ENCODE assay signal across 10 mouse cellular contexts in the genomic region with DNA sequence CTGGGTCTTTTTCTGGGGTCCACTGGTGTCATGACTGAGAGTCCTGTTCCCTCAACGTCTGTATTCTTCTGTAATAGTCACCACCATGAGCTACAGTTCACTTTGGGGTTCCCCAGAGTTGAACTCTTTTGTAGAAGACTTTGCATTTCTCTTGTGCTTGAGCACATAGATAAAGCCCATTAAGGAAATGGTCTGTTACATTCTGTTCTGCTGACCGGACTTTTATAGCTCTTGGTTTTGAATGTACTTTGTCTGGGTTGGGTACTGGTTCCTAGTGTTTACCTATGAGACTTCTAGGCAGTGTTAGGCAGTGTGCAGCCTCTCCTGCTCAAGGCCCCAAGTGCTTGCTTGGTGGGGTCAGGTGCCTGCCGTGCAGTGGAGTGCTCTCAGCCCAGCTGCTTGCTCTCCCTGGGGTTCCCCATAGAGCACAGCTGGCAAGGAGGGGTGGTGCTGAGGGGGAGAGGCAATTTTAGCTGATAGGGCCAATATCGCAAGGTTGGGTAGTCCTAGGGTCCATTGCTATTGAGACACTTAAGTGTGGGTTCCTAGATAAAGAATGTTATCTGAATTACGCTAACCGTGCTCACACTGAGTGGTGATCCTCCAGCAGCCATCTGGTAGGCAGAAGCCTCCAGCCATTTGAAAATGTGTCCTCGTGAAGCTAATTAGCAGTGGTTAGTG. TPM values are rescaled to one million over a fixed set of nuclear protein-coding genes. Genes with fewer than 3 reads are reported as not detected.
DNase-seq lines count a peak whose midpoint lies in the region; ATAC-seq and TF ChIP-seq lines count a peak whose summit lies in the region.
"Had no signal": no experiment of that assay in that cellular context is flagged by ENCODE, and none has a peak within 500 bp of the region (broad histone marks: within the 10 kb centered on the region; RNA-seq: fewer than 3 reads in every experiment).

No protein-coding gene starts in this region.

- H3K36me3 ChIP-seq in kidney, embryonic 16.5 days (ENCODE audit: insufficient read depth, low read length): peaks cover 5% of the 10 kb centered on the region; the same call in 1 of the 2 replicates
- H3K36me3 ChIP-seq in kidney, adult 2 months (ENCODE audit: control insufficient read depth, insufficient read depth, low read length): no peaks in the 10 kb centered on the region
- H3K36me3 ChIP-seq in liver, embryonic 12.5 days: no peaks in the 10 kb centered on the region

- no peak overlapping the region for H3K27ac ChIP-seq in kidney, embryonic 16.5 days (ENCODE audit: low read length)
- no peak overlapping the region for H3K27ac ChIP-seq in kidney, adult 2 months (ENCODE audit: insufficient read depth, low read depth, low read length)
- H3K27ac ChIP-seq in liver, embryonic 12.5 days: peak overlapping the region; percentile 95
- no peak overlapping the region for H3K27ac ChIP-seq in gastrocnemius, adult 2 months

- no peak for DNase-seq in kidney, adult 2 months
- peak; percentile 60 to 70 for DNase-seq in spleen, postnatal 10 days (ENCODE audit: low spot score in 2 of 2)
- DNase-seq in gastrocnemius, adult 2 months: no peak
- no peak for DNase-seq in cerebellum, adult 9-11 months
- DNase-seq: adrenal gland, postnatal 25 days; thymus, postnatal 25 days had no signal

- no peak overlapping the region for H3K4me2 ChIP-seq in kidney, embryonic 16.5 days (replicated peaks; ENCODE audit: low read depth, low read length)
- peak overlapping the region; percentile 50 for H3K4me2 ChIP-seq in liver, embryonic 12.5 days

- H3K9ac ChIP-seq in kidney, embryonic 16.5 days (replicated peaks; ENCODE audit: low read length): no peak overlapping the region
- peak overlapping the region; percentile 68 for H3K9ac ChIP-seq in liver, embryonic 12.5 days

- peak; percentile 56; the same call in 1 of the 2 replicates for ATAC-seq in kidney, embryonic 16.5 days (ENCODE audit: low FRiP score, low TSS enrichment)
- peak; percentile 77 for ATAC-seq in common myeloid progenitor, adult 5-6 weeks (replicated peaks; ENCODE audit: low read depth, poor library complexity, severe bottlenecking)
- peak; percentile 92 for ATAC-seq in liver, embryonic 12.5 days
- ATAC-seq: inflammation-experienced regulatory T-cells, adult 6 months had no signal

- intact Hi-C loops in gastrocnemius, adult 2 months (cut with DNase I): no loop called here

- TF ChIP-seq POLR2A in kidney, adult 2 months (IDR thresholded peaks at IDR 0.05; ENCODE audit: low read depth, low read length): no peak

- H3K4me1 ChIP-seq in kidney, embryonic 16.5 days (ENCODE audit: insufficient read depth, low read length): peaks cover 13% of the 10 kb centered on the region
- peaks cover 11% of the 10 kb centered on the region for H3K4me1 ChIP-seq in kidney, adult 2 months (ENCODE audit: control insufficient read depth, insufficient read depth, low read length)
- H3K4me1 ChIP-seq in liver, embryonic 12.5 days: peaks cover 96% of the 10 kb centered on the region

- TF ChIP-seq CTCF in kidney, adult 2 months (conservative IDR thresholded peaks at IDR 0.05; ENCODE audit: insufficient read depth, insufficient read length, low read depth, low read length): no peak
- TF ChIP-seq CTCF in gastrocnemius, adult 2 months (IDR thresholded peaks at IDR 0.05): no peak

- H3K27me3 ChIP-seq in kidney, embryonic 16.5 days (ENCODE audit: insufficient read depth, low read length): no peaks in the 10 kb centered on the region
- no peaks in the 10 kb centered on the region for H3K27me3 ChIP-seq in kidney, adult 2 months (replicated peaks; ENCODE audit: control insufficient read depth, insufficient read depth, low read length)
- no peaks in the 10 kb centered on the region for H3K27me3 ChIP-seq in liver, embryonic 12.5 days (replicated peaks)

- 78% methylated on average over 7 of the region's 7 CpGs for WGBS in kidney, embryonic 16.5 days
- WGBS in kidney, adult 2 months: 53% methylated on average over 7 of the region's 7 CpGs
- 19% methylated on average over 7 of the region's 7 CpGs for WGBS in liver, embryonic 12.5 days (ENCODE audit: insufficient replicate concordance)

- H3K9me3 ChIP-seq in kidney, embryonic 16.5 days (ENCODE audit: low read length): no peaks in the 10 kb centered on the region
- H3K9me3 ChIP-seq in liver, embryonic 12.5 days (replicated peaks): no peaks in the 10 kb centered on the region

- H3K4me3 ChIP-seq in kidney, embryonic 16.5 days (ENCODE audit: low read length): no peak overlapping the region
- H3K4me3 ChIP-seq in kidney, adult 2 months (ENCODE audit: insufficient read depth, low read depth, low read length): no peak overlapping the region
- H3K4me3 ChIP-seq in liver, embryonic 12.5 days: peak overlapping the region; percentile 14; the same call in 1 of the 2 replicates
- H3K4me3 ChIP-seq in gastrocnemius, adult 2 months: no peak overlapping the region

RNA-seq across cellular contexts. Expression of a gene that starts 58.8 kb away (rescaled TPM):
- 44.7 and 44.9 TPM in 2 replicates for polyA plus RNA-seq in kidney, embryonic 16.5 days (2015; fragmentation: Nextera tagmentation; extraction: Ambion mirVana)
- polyA plus RNA-seq in kidney, adult 2 months (2012; rRNA removed): 5.2 and 6.2 TPM in 2 replicates
- total RNA-seq in common myeloid progenitor, adult 5-6 weeks (2017): 8.0 and 9.0 TPM in 2 replicates
- 8.5 and 8.6 TPM in 2 replicates for polyA plus RNA-seq in liver, embryonic 12.5 days (2016; fragmentation: Nextera tagmentation; extraction: Ambion mirVana)
- 1 to 10 TPM in 1 of 2 experiments, under 1 TPM in 1; 0.46 to 1.1 TPM for total RNA-seq in gastrocnemius, adult 2 months (2021)
- polyA plus RNA-seq: inflammation-experienced regulatory T-cells, adult 6 months had no signal

Comparison
In these comparisons a context has a peak if more than half of its experiments do, and no peak if none do; other contexts are left out.
1. DNase-seq: peak in spleen, postnatal 10 days (2 of 2); none in kidney, adult 2 months (single experiment), gastrocnemius, adult 2 months (single experiment) and cerebellum, adult 9-11 months (single experiment).
2. Peak in every context shown above with its lines, with median percentiles within 50 percentile points of each other: ATAC-seq.